Mouse (Mus musculus): Measurements from ENCODE around the gene Ano9. TPM values are rescaled to one million over a fixed set of nuclear protein-coding genes. Genes with fewer than 3 reads are reported as not detected.

Ano9 gene
- polyA plus RNA-seq, 1 experiment from 2014 or later, result 0.48 TPM

GRCm38 (mm10) chr7:141077841-141078240 lies 39.8 kb downstream of the Ano9 start, which contains the start of gene Pkp3:
Gene Pkp3 (plus strand): TSS chr7:141078218.
- Histone ChIP-seq H3K4me2 (replicated peaks; ENCODE audit: low read depth, low read length) (no peak within 1 kb of the TSS), H3K27me3 (ENCODE audit: control insufficient read depth, insufficient read depth, low read length) (peaks cover 5% of the 10 kb centered on the region; the same call in 1 of the 2 replicates), H3K4me3 (ENCODE audit: low read depth, low read length) (no peak within 1 kb of the TSS), H3K9me3 (ENCODE audit: control insufficient read depth, low read length) (no peaks in the 10 kb centered on the region), H3K27ac (ENCODE audit: low read depth, low read length) (no peak within 1 kb of the TSS), H3K36me3 (ENCODE audit: control insufficient read depth, insufficient read depth, low read length) (no peaks in the 10 kb centered on the region), H3K9ac (ENCODE audit: low read depth, low read length) (no peak within 1 kb of the TSS), H3K4me1 (replicated peaks; ENCODE audit: control insufficient read depth, insufficient read depth, low read length) (no peaks in the 10 kb centered on the region)
- DNase-seq (ENCODE audit: low spot score) (no peak), ATAC-seq (ENCODE audit: low FRiP score) (no peak)
- WGBS, result 94% methylated on average over 15 of the region's 15 CpGs

- Histone ChIP-seq H3K27ac (ENCODE audit: low read depth, low read length) (no peak overlapping the region), H3K4me3 (ENCODE audit: low read depth, low read length) (no peak overlapping the region), H3K4me2 (replicated peaks; ENCODE audit: low read depth, low read length) (no peak overlapping the region), H3K9me3 (ENCODE audit: control insufficient read depth, low read length) (no peaks in the 10 kb centered on the region), H3K36me3 (ENCODE audit: control insufficient read depth, insufficient read depth, low read length) (no peaks in the 10 kb centered on the region), H3K9ac (ENCODE audit: low read depth, low read length) (no peak overlapping the region), H3K4me1 (replicated peaks; ENCODE audit: control insufficient read depth, insufficient read depth, low read length) (no peaks in the 10 kb centered on the region), H3K27me3 (ENCODE audit: control insufficient read depth, insufficient read depth, low read length) (peaks cover 16% of the 10 kb centered on the region)
- no peak for DNase-seq (ENCODE audit: low spot score)
- no peak for ATAC-seq (ENCODE audit: low FRiP score)
- 89% methylated on average over 4 of the region's 4 CpGs for WGBS
Observed at GRCm38 (mm10) chr7:141073782-141074181, 43.8 kb downstream of the Ano9 start.

- WGBS, result 33% methylated on average over 23 of the region's 23 CpGs
- no peak overlapping the region for H3K4me2 ChIP-seq (replicated peaks; ENCODE audit: low read depth, low read length)
- H3K4me3 ChIP-seq (ENCODE audit: low read depth, low read length), result no peak overlapping the region
- no peak overlapping the region for H3K27ac ChIP-seq (ENCODE audit: low read depth, low read length)
- ATAC-seq (ENCODE audit: low FRiP score), result no peak
- DNase-seq (ENCODE audit: low spot score), result peak; percentile 32
- no peaks in the 10 kb centered on the region for H3K4me1 ChIP-seq (replicated peaks; ENCODE audit: control insufficient read depth, insufficient read depth, low read length)
- H3K9me3 ChIP-seq (ENCODE audit: control insufficient read depth, low read length), result no peaks in the 10 kb centered on the region
- H3K27me3 ChIP-seq (ENCODE audit: control insufficient read depth, insufficient read depth, low read length), result peaks cover 16% of the 10 kb centered on the region
- no peak overlapping the region for H3K9ac ChIP-seq (ENCODE audit: low read depth, low read length)
- no peaks in the 10 kb centered on the region for H3K36me3 ChIP-seq (ENCODE audit: control insufficient read depth, insufficient read depth, low read length)
Observed at GRCm38 (mm10) chr7:141072017-141072745, 45.4 kb downstream of the Ano9 start.

GRCm38 (mm10) chr7:141070058-141070862 lies 47.3 kb downstream of the Ano9 start:
- no peak overlapping the region for H3K27ac ChIP-seq (ENCODE audit: low read depth, low read length)
- H3K4me3 ChIP-seq (ENCODE audit: low read depth, low read length), result peak overlapping the region; percentile 28
- H3K27me3 ChIP-seq (ENCODE audit: control insufficient read depth, insufficient read depth, low read length), result peaks cover 16% of the 10 kb centered on the region
- no peaks in the 10 kb centered on the region for H3K9me3 ChIP-seq (ENCODE audit: control insufficient read depth, low read length)
- peak; percentile 59 for ATAC-seq (ENCODE audit: low FRiP score)
- peak overlapping the region; percentile 46; the same call in 1 of the 2 replicates for H3K9ac ChIP-seq (ENCODE audit: low read depth, low read length)
- no peaks in the 10 kb centered on the region for H3K4me1 ChIP-seq (replicated peaks; ENCODE audit: control insufficient read depth, insufficient read depth, low read length)
- H3K36me3 ChIP-seq (ENCODE audit: control insufficient read depth, insufficient read depth, low read length), result peaks cover 3% of the 10 kb centered on the region; the same call in 1 of the 2 replicates
- WGBS, result 1% methylated on average over 51 of the region's 51 CpGs
- peak overlapping the region; percentile 65 for H3K4me2 ChIP-seq (replicated peaks; ENCODE audit: low read depth, low read length)
- DNase-seq (ENCODE audit: low spot score), result peak; percentile 92

GRCm38 (mm10) chr7:141068351-141068750 lies 49.3 kb downstream of the Ano9 start:
- Histone ChIP-seq H3K27ac (ENCODE audit: low read depth, low read length) (no peak overlapping the region), H3K9ac (ENCODE audit: low read depth, low read length) (no peak overlapping the region), H3K27me3 (ENCODE audit: control insufficient read depth, insufficient read depth, low read length) (peaks cover 16% of the 10 kb centered on the region), H3K4me2 (replicated peaks; ENCODE audit: low read depth, low read length) (no peak overlapping the region), H3K36me3 (ENCODE audit: control insufficient read depth, insufficient read depth, low read length) (peaks cover 11% of the 10 kb centered on the region), H3K9me3 (ENCODE audit: control insufficient read depth, low read length) (no peaks in the 10 kb centered on the region), H3K4me1 (replicated peaks; ENCODE audit: control insufficient read depth, insufficient read depth, low read length) (no peaks in the 10 kb centered on the region), H3K4me3 (ENCODE audit: low read depth, low read length) (no peak overlapping the region)
- 76% methylated on average over 19 of the region's 19 CpGs for WGBS
- DNase-seq (ENCODE audit: low spot score), result no peak
- ATAC-seq (ENCODE audit: low FRiP score), result no peak

GRCm38 (mm10) chr7:141064576-141064975 lies 53.0 kb downstream of the Ano9 start:
- Histone ChIP-seq H3K36me3 (ENCODE audit: control insufficient read depth, insufficient read depth, low read length) (peaks cover 11% of the 10 kb centered on the region), H3K27ac (ENCODE audit: low read depth, low read length) (no peak overlapping the region), H3K9me3 (ENCODE audit: control insufficient read depth, low read length) (no peaks in the 10 kb centered on the region), H3K4me3 (ENCODE audit: low read depth, low read length) (no peak overlapping the region), H3K9ac (ENCODE audit: low read depth, low read length) (no peak overlapping the region), H3K4me1 (replicated peaks; ENCODE audit: control insufficient read depth, insufficient read depth, low read length) (0 out of 2 replicates have a peak, but pooled peaks cover 10% of the 10 kb centered on the region), H3K4me2 (replicated peaks; ENCODE audit: low read depth, low read length) (no peak overlapping the region), H3K27me3 (ENCODE audit: control insufficient read depth, insufficient read depth, low read length) (no peaks in the 10 kb centered on the region)
- WGBS, result 90% methylated on average over 7 of the region's 7 CpGs
- ATAC-seq (ENCODE audit: low FRiP score) (no peak), DNase-seq (ENCODE audit: low spot score) (no peak)

GRCm38 (mm10) chr7:141064175-141064574 lies 53.4 kb downstream of the Ano9 start:
- H3K4me3 ChIP-seq (ENCODE audit: low read depth, low read length), result no peak overlapping the region
- 0 out of 2 replicates have a peak, but pooled peaks cover 10% of the 10 kb centered on the region for H3K4me1 ChIP-seq (replicated peaks; ENCODE audit: control insufficient read depth, insufficient read depth, low read length)
- no peak overlapping the region for H3K4me2 ChIP-seq (replicated peaks; ENCODE audit: low read depth, low read length)
- peaks cover 11% of the 10 kb centered on the region for H3K36me3 ChIP-seq (ENCODE audit: control insufficient read depth, insufficient read depth, low read length)
- H3K9ac ChIP-seq (ENCODE audit: low read depth, low read length), result no peak overlapping the region
- H3K9me3 ChIP-seq (ENCODE audit: control insufficient read depth, low read length), result no peaks in the 10 kb centered on the region
- H3K27ac ChIP-seq (ENCODE audit: low read depth, low read length), result no peak overlapping the region
- WGBS, result 88% methylated on average over 7 of the region's 7 CpGs
- no peaks in the 10 kb centered on the region for H3K27me3 ChIP-seq (ENCODE audit: control insufficient read depth, insufficient read depth, low read length)
- DNase-seq (ENCODE audit: low spot score), result no peak
- no peak for ATAC-seq (ENCODE audit: low FRiP score)

- H3K4me1 ChIP-seq (replicated peaks; ENCODE audit: control insufficient read depth, insufficient read depth, low read length), result 0 out of 2 replicates have a peak, but pooled peaks cover 10% of the 10 kb centered on the region
- no peak for ATAC-seq (ENCODE audit: low FRiP score)
- no peak overlapping the region for H3K9ac ChIP-seq (ENCODE audit: low read depth, low read length)
- H3K36me3 ChIP-seq (ENCODE audit: control insufficient read depth, insufficient read depth, low read length), result peaks cover 11% of the 10 kb centered on the region
- H3K4me2 ChIP-seq (replicated peaks; ENCODE audit: low read depth, low read length), result no peak overlapping the region
- DNase-seq (ENCODE audit: low spot score), result no peak
- no peaks in the 10 kb centered on the region for H3K27me3 ChIP-seq (ENCODE audit: control insufficient read depth, insufficient read depth, low read length)
- no peaks in the 10 kb centered on the region for H3K9me3 ChIP-seq (ENCODE audit: control insufficient read depth, low read length)
- H3K4me3 ChIP-seq (ENCODE audit: low read depth, low read length), result no peak overlapping the region
- 91% methylated on average over 3 of the region's 3 CpGs for WGBS
- H3K27ac ChIP-seq (ENCODE audit: low read depth, low read length), result no peak overlapping the region
Observed at GRCm38 (mm10) chr7:141063353-141063752, 54.3 kb downstream of the Ano9 start.
